Mouse (Mus musculus) inflammation-experienced regulatory T-cells (primary cell): ENCODE measurements around the gene Lhx3. TPM values are rescaled to one million over a fixed set of nuclear protein-coding genes. Genes with fewer than 3 reads are reported as not detected.

Experiments used
- polyA plus RNA-seq, 2 experiments: library from polyadenylated mRNA; unstranded; fragments of 100-300 nt; shearing (Covaris generic); gene quantifications; one replicate each; pipeline ENCODE4 v1.2.1; 2017

Lhx3 gene
- under 1 TPM in 1 of 2 experiments, not detected in 1; 0.80 TPM for polyA plus RNA-seq

GRCm38 (mm10) chr2:26208126-26208789, at the start of gene Lhx3:
Gene Lhx3, minus strand, starts transcription at chr2:26208289.

GRCm38 (mm10) chr2:26237290-26237782, 29.2 kb upstream of the Lhx3 start, which contains the start of gene Qsox2:
Gene Qsox2, minus strand, starts transcription at chr2:26237525.

Other genes with a start within 250 kb of the Lhx3 start
- gene Camsap1, start 225.0 kb downstream of the Lhx3 start, polyA plus RNA-seq, result 10 to 100 TPM; 19.8 to 28.8 TPM
- gene Ubac1, start 186.5 kb downstream of the Lhx3 start, polyA plus RNA-seq, result 10 to 100 TPM; 61.7 to 90.7 TPM
- gene Nacc2, start 85.1 kb downstream of the Lhx3 start, polyA plus RNA-seq, result 1 to 10 TPM in 1 of 2 experiments, under 1 TPM in 1; 0.47 to 3.1 TPM
- 10 to 100 TPM in 1 of 2 experiments, 1 to 10 TPM in 1; 8.8 to 12.5 TPM for gene Qsox2, start 29.2 kb upstream of the Lhx3 start, polyA plus RNA-seq
- gene Ccdc187, start 86.3 kb upstream of the Lhx3 start, polyA plus RNA-seq, result under 1 TPM in 1 of 2 experiments, not detected in 1; 0.28 TPM
- 10 to 100 TPM; 11.7 to 16.6 TPM for gene Gpsm1, start 107.2 kb upstream of the Lhx3 start, polyA plus RNA-seq
- 10 to 100 TPM; 14.8 to 17.5 TPM for gene Dnlz, start 143.8 kb upstream of the Lhx3 start, polyA plus RNA-seq
- 1 to 10 TPM in 1 of 2 experiments, under 1 TPM in 1; 0.86 to 1.5 TPM for gene Card9, start 152.6 kb upstream of the Lhx3 start, polyA plus RNA-seq
- 10 to 100 TPM; 42.2 to 48.5 TPM for gene Snapc4, start 172.4 kb upstream of the Lhx3 start, polyA plus RNA-seq
- gene Entr1, start 181.0 kb upstream of the Lhx3 start, polyA plus RNA-seq, result 100 to 1,000 TPM; 153 to 198 TPM
- gene Pmpca, start 181.1 kb upstream of the Lhx3 start, polyA plus RNA-seq, result 100 to 1,000 TPM; 102 to 119 TPM
- 10 to 100 TPM; 36.2 to 49.9 TPM for gene Inpp5e, start 200.9 kb upstream of the Lhx3 start, polyA plus RNA-seq
- 10 to 100 TPM; 50.1 to 53.9 TPM for gene Sec16a, start 236.9 kb upstream of the Lhx3 start, polyA plus RNA-seq